In genomic region chr8:88297976-88298732, GRCm38 (mm10) we compare ENCODE assay signal across 9 mouse cellular contexts. TPM values are rescaled to one million over a fixed set of nuclear protein-coding genes. Genes with fewer than 3 reads are reported as not detected.
DNase-seq lines count a peak whose midpoint lies in the region; ATAC-seq and TF ChIP-seq lines count a peak whose summit lies in the region.
"Had no signal": no experiment of that assay in that cellular context is flagged by ENCODE, and none has a peak within 500 bp of the region (broad histone marks: within the 10 kb centered on the region; RNA-seq: fewer than 3 reads in every experiment).

No protein-coding gene starts in this region.

- no peak overlapping the region for H3K4me2 ChIP-seq in stomach, embryonic 15.5 days
- no peak overlapping the region for H3K4me2 ChIP-seq in stomach, postnatal 0 days (replicated peaks; ENCODE audit: low read depth)
- H3K4me2 ChIP-seq: limb, embryonic 15.5 days had no signal

- no peak for TF ChIP-seq CTCF in stomach, postnatal 0 days (IDR thresholded peaks at IDR 0.05; ENCODE audit: low read depth)

- no peak overlapping the region for H3K4me3 ChIP-seq in stomach, embryonic 15.5 days (replicated peaks)
- H3K4me3 ChIP-seq in stomach, postnatal 0 days (ENCODE audit: low read depth, low read length): no peak overlapping the region
- no peak overlapping the region for H3K4me3 ChIP-seq in macrophage (ENCODE audit: inconsistent target)
- H3K4me3 ChIP-seq: limb, embryonic 15.5 days had no signal

- H3K27me3 ChIP-seq in stomach, embryonic 15.5 days (replicated peaks): no peaks in the 10 kb centered on the region
- H3K27me3 ChIP-seq in stomach, postnatal 0 days (ENCODE audit: control insufficient read depth, insufficient read depth, low read length): no peaks in the 10 kb centered on the region
- H3K27me3 ChIP-seq: limb, embryonic 15.5 days had no signal

- H3K79me2 ChIP-seq in macrophage (ENCODE audit: inconsistent target): peaks cover 95% of the 10 kb centered on the region

- peaks cover 5% of the 10 kb centered on the region; the same call in 1 of the 2 replicates for H3K4me1 ChIP-seq in stomach, embryonic 15.5 days
- H3K4me1 ChIP-seq in stomach, postnatal 0 days (replicated peaks; ENCODE audit: control insufficient read depth, insufficient read depth): no peaks in the 10 kb centered on the region

- WGBS in stomach, embryonic 15.5 days: 45% methylated on average over 12 of the region's 12 CpGs
- 53% methylated on average over 12 of the region's 12 CpGs for WGBS in stomach, postnatal 0 days
- whole genome bisulfite sequencing in macrophage (ENCODE audit: missing documents): 35% methylated on average over 12 of the region's 12 CpGs

- H3K9ac ChIP-seq in stomach, embryonic 15.5 days: no peak overlapping the region
- H3K9ac ChIP-seq in stomach, postnatal 0 days (ENCODE audit: low read length): no peak overlapping the region
- H3K9ac ChIP-seq: limb, embryonic 15.5 days had no signal

- DNase-seq in stomach, postnatal 0 days (ENCODE audit: low spot score): no peak
- peak; percentile 66 for DNase-seq in cerebellum, adult 9-10 months
- DNase-seq in induced T-regulatory cell, adult 2 months (ENCODE audit: low read depth): peak; percentile 73
- no peak for DNase-seq in spleen, adult 12 weeks (ENCODE audit: low spot score)
- no peak for DNase-seq in gastrocnemius, postnatal 4 days (ENCODE audit: low spot score in 2 of 2)
- DNase-seq in adrenal gland, postnatal 25 days: no peak

- no peak overlapping the region for H3K27ac ChIP-seq in stomach, embryonic 15.5 days
- H3K27ac ChIP-seq in stomach, postnatal 0 days (replicated peaks): no peak overlapping the region
- H3K27ac ChIP-seq in macrophage: peak overlapping the region; percentile 95
- H3K27ac ChIP-seq: limb, embryonic 15.5 days had no signal

- no peaks in the 10 kb centered on the region for H3K36me3 ChIP-seq in stomach, embryonic 15.5 days
- H3K36me3 ChIP-seq in stomach, postnatal 0 days (ENCODE audit: control insufficient read depth, insufficient read depth, low read length): no peaks in the 10 kb centered on the region
- H3K36me3 ChIP-seq in macrophage (ENCODE audit: inconsistent target): peaks cover 27% of the 10 kb centered on the region
- H3K36me3 ChIP-seq: limb, embryonic 15.5 days had no signal

- peak; percentile 56 for ATAC-seq in stomach, embryonic 15.5 days (ENCODE audit: insufficient read depth, low FRiP score, low read depth)
- no peak for ATAC-seq in stomach, postnatal 0 days (ENCODE audit: low FRiP score, low TSS enrichment)

- no peaks in the 10 kb centered on the region for H3K9me3 ChIP-seq in stomach, embryonic 15.5 days
- no peaks in the 10 kb centered on the region for H3K9me3 ChIP-seq in stomach, postnatal 0 days (ENCODE audit: control insufficient read depth, low read length)
- H3K9me3 ChIP-seq: limb, embryonic 15.5 days had no signal

- no peak for TF ChIP-seq EP300 in stomach, postnatal 0 days (optimal IDR thresholded peaks at IDR 0.05)

RNA-seq across cellular contexts. Expression of gene Adcy7, which starts 26.0 kb away (rescaled TPM):
- 6.3 and 7.4 TPM in 2 replicates for polyA plus RNA-seq in stomach, embryonic 15.5 days (2015; fragmentation: Nextera tagmentation; extraction: Ambion mirVana)
- polyA plus RNA-seq in stomach, postnatal 0 days (2015; fragmentation: Nextera tagmentation; extraction: Ambion mirVana): 5.2 and 5.7 TPM in 2 replicates
- 100 to 1,000 TPM; 118 to 513 (median 314) TPM for total RNA-seq in macrophage (2018; cell fraction: chromatin; rRNA removed)
- total RNA-seq in macrophage (2018; cell fraction: cytosol; rRNA removed): 100 to 1,000 TPM in 8 of 26 experiments, 10 to 100 TPM in 18; 53.5 to 117 (median 87.6) TPM
- 100 to 1,000 TPM; 108 to 315 (median 217) TPM for total RNA-seq in macrophage (2018; cell fraction: nucleus; rRNA removed)
- polyA plus RNA-seq in macrophage (2018): 49.6 to 90.2 TPM (median 76.3 TPM) in 3 replicates
- total RNA-seq in gastrocnemius, postnatal 4 days (2021): 10 to 100 TPM; 16.8 to 22.7 TPM
- total RNA-seq in adrenal gland, postnatal 25 days (2021): 5.4 and 8.4 TPM in 2 replicates

Comparison
In these comparisons a context has a peak if more than half of its experiments do, and no peak if none do; other contexts are left out.
1. DNase-seq: peak in cerebellum, adult 9-10 months (single experiment) and induced T-regulatory cell, adult 2 months (single experiment); none in stomach, postnatal 0 days (single experiment), spleen, adult 12 weeks (single experiment), gastrocnemius, postnatal 4 days (0 of 2) and adrenal gland, postnatal 25 days (single experiment).